Mouse (Mus musculus): Measurements from ENCODE around the gene Zp1.

- TF ChIP-seq CTCF (IDR thresholded peaks at IDR 0.05; ENCODE audit: low read depth) (no peak), EP300 (IDR thresholded peaks at IDR 0.05; ENCODE audit: low read depth) (no peak)
Measured at GRCm38 (mm10) chr19:10901046-10901445, 19.4 kb downstream of the Zp1 start.
